Mouse (Mus musculus) intestine, postnatal 0 days (tissue): ENCODE results near the gene Rasip1. TPM values are rescaled to one million over a fixed set of nuclear protein-coding genes. Genes with fewer than 3 reads are reported as not detected.

Experiments used
- ATAC-seq: fragments of 200-750 bp; cut with Nextera tagmentation; 2 replicates; pipeline ENCODE4 v1.8.0; 2017; ENCODE audit warnings: mild to moderate bottlenecking, moderate TSS enrichment, moderate library complexity
- H3K27ac ChIP-seq: fragments of 300-500 bp; sonication (generic); 2 replicates; pipeline ENCODE4 v1.5.1; 2014; ENCODE audit warnings: mild to moderate bottlenecking, low read depth, low read length, moderate library complexity
- H3K27me3 ChIP-seq: fragments of 300-500 bp; sonication (generic); replicated peaks from 2 replicates; pipeline ENCODE4 v1.6.1; 2014; ENCODE audit warnings: low read length, mixed read lengths; ENCODE audit not compliant: control insufficient read depth, insufficient read depth
- H3K36me3 ChIP-seq: fragments of 300-500 bp; sonication (generic); 2 replicates; pipeline ENCODE4 v1.6.1; 2014; ENCODE audit warnings: mild to moderate bottlenecking, moderate library complexity; ENCODE audit not compliant: control insufficient read depth, insufficient read depth
- H3K4me1 ChIP-seq: fragments of 300-500 bp; sonication (generic); replicated peaks from 2 replicates; pipeline ENCODE4 v1.6.1; 2014; ENCODE audit warnings: antibody characterized with exemption, low read length, mixed read lengths; ENCODE audit not compliant: control insufficient read depth, insufficient read depth
- H3K4me2 ChIP-seq: fragments of 300-500 bp; sonication (generic); replicated peaks from 2 replicates; pipeline ENCODE4 v1.6.1; 2014; ENCODE audit warnings: low read depth, mild to moderate bottlenecking, moderate library complexity
- H3K4me3 ChIP-seq: fragments of 300-500 bp; sonication (generic); 2 replicates; pipeline ENCODE4 v1.5.1; 2014; ENCODE audit warnings: low read depth, low read length
- H3K9ac ChIP-seq: fragments of 300-500 bp; sonication (generic); 2 replicates; pipeline ENCODE4 v1.6.1; 2014; ENCODE audit warnings: mild to moderate bottlenecking, low read depth, low read length
- H3K9me3 ChIP-seq: fragments of 300-500 bp; sonication (generic); 2 replicates; pipeline ENCODE4 v1.6.1; 2016; ENCODE audit warnings: mixed run types; ENCODE audit not compliant: control insufficient read depth
- CTCF ChIP-seq: sonication (generic); IDR thresholded peaks from 2 replicates; pipeline ENCODE4 v1.5.1; 2016; ENCODE audit warnings: low read depth, mild to moderate bottlenecking, control low read depth, antibody characterized with exemption, moderate library complexity
- WGBS: fragments of 180-500 bp; shearing (Covaris S2); extraction: QIAGEN DNeasy Blood & Tissue Kit; methylation state at CpG from one replicate; pipeline ENCODE4 v1.1.7; 2014; 5-methylcytosine and 5-hydroxymethylcytosine counted together
- polyA plus RNA-seq: library from polyadenylated mRNA; unstranded; fragments of >200 nt; fragmentation: Nextera tagmentation; extraction: Ambion mirVana; gene quantifications from 2 replicates; pipeline ENCODE4 v1.2.1, GENCODE M21; 2015

Gene Rasip1
- polyA plus RNA-seq, 1 experiment from 2014 or later: 6.1 TPM

DNA sequence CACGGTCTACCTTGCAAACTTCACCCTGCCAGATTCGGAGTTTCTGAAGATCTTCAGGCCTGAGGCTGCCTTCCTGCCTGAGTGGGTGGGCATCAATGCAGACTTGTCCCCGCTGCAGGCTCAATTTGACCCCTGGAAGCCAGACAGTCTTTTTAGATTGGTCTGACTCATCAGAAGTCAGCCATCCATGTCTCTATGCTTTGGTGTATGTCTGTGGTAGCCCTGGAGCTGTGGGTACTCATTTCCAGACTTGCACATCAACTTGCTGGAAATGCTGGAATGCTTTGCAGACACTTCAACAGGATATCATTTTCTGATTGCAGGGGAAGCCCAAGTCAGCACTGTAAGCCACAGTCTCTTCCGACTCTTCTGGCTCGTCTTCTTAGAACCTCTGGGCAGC lies 7.7 kb upstream of the Rasip1 start:
- 89% methylated on average over 5 of the region's 5 CpGs for WGBS

DNA sequence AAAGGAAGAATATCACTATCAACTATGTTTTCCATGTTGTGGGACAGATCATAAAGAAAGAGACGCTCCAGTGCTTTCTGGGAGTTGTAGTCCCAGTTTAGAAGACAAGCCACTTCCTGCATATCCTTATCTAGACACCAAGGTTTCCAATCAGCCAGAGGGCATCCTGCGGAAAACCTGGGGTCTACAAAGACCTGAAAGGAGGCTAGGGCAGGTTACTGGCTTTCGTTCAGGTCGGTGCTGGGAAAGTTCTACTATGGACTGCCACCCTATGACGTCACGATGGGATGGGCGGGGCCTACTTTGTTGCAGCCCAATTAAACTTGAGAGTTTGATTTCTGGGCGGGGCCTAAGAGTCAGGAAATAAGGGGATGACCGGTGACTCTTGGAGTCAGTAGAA lies 5.8 kb upstream of the Rasip1 start, which contains the start of gene Izumo1:
Gene Izumo1, plus strand, starts transcription at position 369 of the 400 bp plus-strand sequence.
- TF ChIP-seq CTCF: no peak
- Histone ChIP-seq H3K4me2 (no peak within 1 kb of the TSS), H3K9me3 (no peaks in the 10 kb centered on the region), H3K9ac (no peak within 1 kb of the TSS), H3K27me3 (peaks cover 59% of the 10 kb centered on the region), H3K4me1 (0 out of 2 replicates have a peak, but pooled peaks cover 4% of the 10 kb centered on the region), H3K27ac (no peak within 1 kb of the TSS), H3K36me3 (no peaks in the 10 kb centered on the region), H3K4me3 (no peak within 1 kb of the TSS)
- no peak for ATAC-seq
- WGBS: 41% methylated on average over 9 of the region's 9 CpGs

More for the DNA sequence above, 7.7 kb upstream of the Rasip1 start:
- H3K9me3 ChIP-seq: no peaks in the 10 kb centered on the region
- peaks cover 70% of the 10 kb centered on the region for H3K27me3 ChIP-seq
- H3K9ac ChIP-seq: no peak overlapping the region
- H3K4me3 ChIP-seq: no peak overlapping the region
- ATAC-seq: no peak
- H3K4me2 ChIP-seq: no peak overlapping the region
- 0 out of 2 replicates have a peak, but pooled peaks cover 4% of the 10 kb centered on the region for H3K4me1 ChIP-seq
- TF ChIP-seq CTCF: no peak
- H3K36me3 ChIP-seq: no peaks in the 10 kb centered on the region
- H3K27ac ChIP-seq: no peak overlapping the region

DNA sequence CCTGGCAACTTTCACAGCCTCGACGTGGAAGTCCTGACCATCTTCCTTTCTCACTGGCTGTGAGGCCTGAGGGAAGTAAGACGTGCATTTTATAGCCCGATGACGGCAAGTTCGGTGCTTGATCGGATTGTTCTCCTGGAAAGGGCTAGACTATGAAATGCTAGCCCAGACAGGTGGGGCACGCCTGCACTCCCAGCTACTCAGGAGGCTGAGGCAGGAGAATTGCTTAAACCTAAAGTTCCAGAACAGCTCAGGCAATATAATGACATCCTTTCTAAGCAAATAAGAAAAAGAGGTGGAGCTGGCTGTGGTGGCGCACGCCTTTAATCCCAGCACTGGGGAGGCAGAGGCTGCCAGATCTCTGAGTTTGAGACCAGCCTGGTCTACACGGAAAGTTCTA lies 3.8 kb upstream of the Rasip1 start:
- Histone ChIP-seq H3K36me3 (no peaks in the 10 kb centered on the region), H3K4me2 (no peak overlapping the region), H3K27ac (no peak overlapping the region), H3K27me3 (peaks cover 62% of the 10 kb centered on the region), H3K4me3 (no peak overlapping the region), H3K4me1 (no peaks in the 10 kb centered on the region; the same call in 1 of the 2 replicates), H3K9me3 (no peaks in the 10 kb centered on the region), H3K9ac (no peak overlapping the region)
- TF ChIP-seq CTCF: no peak
- no peak for ATAC-seq
- 95% methylated on average over 11 of the region's 11 CpGs for WGBS

DNA sequence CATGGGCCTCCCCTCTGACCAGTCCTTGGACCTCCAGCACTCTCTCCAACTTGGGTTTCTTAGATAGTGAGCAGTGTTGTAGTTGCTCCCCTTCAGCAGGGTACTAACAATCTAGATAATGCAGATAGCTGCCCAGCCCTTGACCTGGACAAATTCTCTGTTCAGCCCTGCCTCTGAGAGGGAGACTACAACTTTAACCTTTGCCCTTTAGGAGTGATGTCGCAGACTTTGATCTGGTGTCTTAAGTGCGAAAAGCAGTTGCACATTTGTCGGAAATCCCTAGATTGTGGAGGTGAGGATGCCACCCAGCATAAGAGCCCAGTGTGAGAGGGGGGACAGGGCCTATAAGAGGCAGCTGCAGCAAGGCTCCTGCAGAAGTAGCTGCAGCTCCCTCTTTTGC lies 2.6 kb upstream of the Rasip1 start:
- Histone ChIP-seq H3K4me2 (no peak overlapping the region), H3K4me3 (no peak overlapping the region), H3K4me1 (no peaks in the 10 kb centered on the region; the same call in 1 of the 2 replicates), H3K27ac (no peak overlapping the region), H3K9ac (no peak overlapping the region), H3K27me3 (peaks cover 61% of the 10 kb centered on the region), H3K9me3 (no peaks in the 10 kb centered on the region), H3K36me3 (no peaks in the 10 kb centered on the region)
- WGBS: 52% methylated on average over 3 of the region's 3 CpGs
- no peak for ATAC-seq
- TF ChIP-seq CTCF: no peak

DNA sequence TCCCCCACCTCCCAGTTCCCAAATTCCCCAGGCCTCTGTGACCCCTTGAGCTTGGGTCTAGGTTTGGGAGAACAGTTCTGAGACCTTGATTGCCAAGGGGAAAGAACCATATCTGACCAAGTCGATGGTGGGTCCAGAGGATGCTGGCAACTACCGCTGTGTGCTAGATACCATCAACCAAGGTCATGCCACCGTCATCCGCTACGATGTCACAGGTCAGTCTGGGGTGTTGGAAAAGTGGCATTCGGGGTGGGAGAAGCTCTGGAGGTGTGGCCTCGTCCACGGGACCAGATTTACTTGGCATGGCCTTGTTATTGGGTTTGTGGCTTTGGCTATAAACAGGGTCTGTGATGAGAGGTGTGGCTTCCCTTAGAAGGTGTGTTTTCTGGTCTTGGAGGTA lies 1.8 kb upstream of the Rasip1 start:
- H3K4me1 ChIP-seq: no peaks in the 10 kb centered on the region; the same call in 1 of the 2 replicates
- WGBS: 85% methylated on average over 8 of the region's 8 CpGs
- no peak for ATAC-seq

DNA sequence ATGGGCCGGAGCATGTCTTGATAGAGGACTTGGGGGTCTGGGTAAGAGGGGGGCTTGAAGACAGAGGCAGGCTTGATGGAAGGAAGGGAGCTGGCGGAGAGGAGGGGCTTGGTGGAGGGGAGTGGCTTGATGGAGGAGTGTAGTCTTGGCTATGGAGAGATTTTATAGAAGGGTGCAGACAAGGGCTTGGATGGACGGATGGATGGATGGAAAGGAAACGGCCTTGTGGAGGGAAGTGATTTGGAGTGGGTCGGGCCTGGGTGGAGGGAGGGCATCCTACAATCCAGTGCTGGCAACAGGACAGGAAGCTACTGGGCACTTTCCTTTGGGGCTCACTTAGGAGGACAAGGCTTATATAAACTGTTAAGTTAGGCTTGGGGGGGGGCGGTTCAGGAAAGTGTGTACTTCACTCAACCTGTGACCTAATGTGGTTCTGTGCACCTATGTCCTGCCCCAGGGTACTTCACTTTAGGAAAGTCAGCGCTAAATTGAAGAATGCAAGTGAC lies 664 bp upstream of the Rasip1 start:
- H3K4me2 ChIP-seq: no peak overlapping the region

More for the DNA sequence above, 1.8 kb upstream of the Rasip1 start:
- H3K36me3 ChIP-seq: no peaks in the 10 kb centered on the region
- no peak overlapping the region for H3K9ac ChIP-seq
- H3K4me2 ChIP-seq: no peak overlapping the region
- peaks cover 62% of the 10 kb centered on the region for H3K27me3 ChIP-seq
- H3K27ac ChIP-seq: no peak overlapping the region
- H3K4me3 ChIP-seq: no peak overlapping the region
- no peaks in the 10 kb centered on the region for H3K9me3 ChIP-seq
- TF ChIP-seq CTCF: no peak

More for the DNA sequence above, 664 bp upstream of the Rasip1 start:
- Histone ChIP-seq H3K9me3 (no peaks in the 10 kb centered on the region), H3K27me3 (peaks cover 66% of the 10 kb centered on the region), H3K4me1 (no peaks in the 10 kb centered on the region; the same call in 1 of the 2 replicates), H3K36me3 (no peaks in the 10 kb centered on the region), H3K4me3 (no peak overlapping the region), H3K9ac (no peak overlapping the region), H3K27ac (no peak overlapping the region)
- WGBS: 84% methylated on average over 7 of the region's 7 CpGs
- TF ChIP-seq CTCF: no peak
- ATAC-seq: no peak
